12 mouse cellular contexts compared by ENCODE assay signal in genomic region chr10:52877263-52878021, GRCm38 (mm10).
DNase-seq lines count a peak whose midpoint lies in the region; ATAC-seq and TF ChIP-seq lines count a peak whose summit lies in the region.
"Had no signal": no experiment of that assay in that cellular context is flagged by ENCODE, and none has a peak within 500 bp of the region (broad histone marks: within the 10 kb centered on the region; RNA-seq: fewer than 3 reads in every experiment).

No protein-coding gene starts in this region.

- POLR2A ChIA-PET in Patski (lab: Charles Lee) = interaction anchor here (0.5 kb wide), 1 partner anchor 89 kb away, joined by 3 read pairs; no protein-coding TSS in a partner anchor

- no peaks in the 10 kb centered on the region for H3K36me3 ChIP-seq in forebrain, embryonic 10.5 days (replicated peaks)
- H3K36me3 ChIP-seq in hindbrain, embryonic 14.5 days (replicated peaks; ENCODE audit: control insufficient read depth, insufficient read depth) = no peaks in the 10 kb centered on the region
- no peaks in the 10 kb centered on the region for H3K36me3 ChIP-seq in midbrain, postnatal 0 days (ENCODE audit: insufficient read depth, low read length)
- H3K36me3 ChIP-seq in liver, postnatal 0 days (replicated peaks; ENCODE audit: insufficient read depth, low read length) = no peaks in the 10 kb centered on the region

- in situ Hi-C loops in Patski (cut with MboI; ENCODE audit: low pct_unique_long_range_greater_than_20kb) = no loop called here

- 40% methylated on average over 6 of the region's 6 CpGs for WGBS in forebrain, embryonic 10.5 days
- WGBS in hindbrain, embryonic 14.5 days = 18% methylated on average over 6 of the region's 6 CpGs
- WGBS in midbrain, postnatal 0 days = 26% methylated on average over 6 of the region's 6 CpGs
- 60% methylated on average over 6 of the region's 6 CpGs for WGBS in liver, postnatal 0 days (ENCODE audit: insufficient replicate concordance)

- CTCF ChIA-PET in Patski (lab: Charles Lee) = interaction anchor here (1.5 kb wide), 1 partner anchor 8 kb away, joined by 4 read pairs; no protein-coding TSS in a partner anchor

- no peaks in the 10 kb centered on the region for H3K9me3 ChIP-seq in forebrain, embryonic 10.5 days
- no peaks in the 10 kb centered on the region for H3K9me3 ChIP-seq in hindbrain, embryonic 14.5 days (ENCODE audit: control insufficient read depth, low read length)
- H3K9me3 ChIP-seq in midbrain, postnatal 0 days (ENCODE audit: low read length) = no peaks in the 10 kb centered on the region
- H3K9me3 ChIP-seq in liver, postnatal 0 days (ENCODE audit: low read length) = no peaks in the 10 kb centered on the region

- H3K4me2 ChIP-seq in hindbrain, embryonic 14.5 days (replicated peaks) = no peak overlapping the region
- H3K4me2 ChIP-seq in midbrain, postnatal 0 days (ENCODE audit: low read depth, low read length, poor library complexity, severe bottlenecking) = no peak overlapping the region
- H3K4me2 ChIP-seq in liver, postnatal 0 days (ENCODE audit: low read depth, low read length) = no peak overlapping the region

- peaks cover 46% of the 10 kb centered on the region for H3K4me1 ChIP-seq in forebrain, embryonic 10.5 days
- peaks cover 15% of the 10 kb centered on the region for H3K4me1 ChIP-seq in hindbrain, embryonic 14.5 days (replicated peaks; ENCODE audit: control insufficient read depth, insufficient read depth, low read length)
- no peaks in the 10 kb centered on the region; the same call in 1 of the 2 replicates for H3K4me1 ChIP-seq in midbrain, postnatal 0 days (ENCODE audit: insufficient read depth, low read length)
- no peaks in the 10 kb centered on the region for H3K4me1 ChIP-seq in liver, postnatal 0 days (ENCODE audit: insufficient read depth)

- peak overlapping the region; percentile 81 for H3K27ac ChIP-seq in forebrain, embryonic 10.5 days
- 0 out of 2 replicates have a peak overlapping the region, but pooled peaks have one; percentile 16 for H3K27ac ChIP-seq in hindbrain, embryonic 14.5 days
- no peak overlapping the region for H3K27ac ChIP-seq in midbrain, postnatal 0 days (ENCODE audit: low read depth, low read length)
- no peak overlapping the region for H3K27ac ChIP-seq in liver, postnatal 0 days (ENCODE audit: low read depth)
- H3K27ac ChIP-seq: heart, adult 2 months had no signal

- no peak for TF ChIP-seq EP300 in liver, postnatal 0 days (IDR thresholded peaks at IDR 0.05; ENCODE audit: low read depth)

- peak; percentile 57 for ATAC-seq in Patski
- peak; percentile 46; the same call in 1 of the 2 replicates for ATAC-seq in hindbrain, embryonic 14.5 days (ENCODE audit: low FRiP score)
- peak; percentile 39; the same call in 1 of the 2 replicates for ATAC-seq in midbrain, postnatal 0 days (ENCODE audit: low FRiP score)
- ATAC-seq in liver, postnatal 0 days = no peak

- no peak overlapping the region for H3K4me3 ChIP-seq in forebrain, embryonic 10.5 days
- no peak overlapping the region for H3K4me3 ChIP-seq in hindbrain, embryonic 14.5 days (replicated peaks; ENCODE audit: low read length)
- H3K4me3 ChIP-seq in midbrain, postnatal 0 days (ENCODE audit: low read depth, low read length) = no peak overlapping the region
- H3K4me3 ChIP-seq in liver, postnatal 0 days (ENCODE audit: low read depth, low read length) = no peak overlapping the region
- H3K4me3 ChIP-seq: heart, adult 2 months had no signal

- no peak for DNase-seq in Patski (ENCODE audit: low read depth, low spot score)
- DNase-seq in forebrain, embryonic 10.5 days (ENCODE audit: extremely low spot score, low spot score) = no peak
- no peak for DNase-seq in hindbrain, embryonic 14.5 days (ENCODE audit: low spot score)
- no peak for DNase-seq in midbrain, postnatal 0 days (ENCODE audit: low spot score)
- DNase-seq in liver, postnatal 0 days = no peak
- DNase-seq in heart, adult 11 months = no peak
- DNase-seq in thymus, postnatal 36 days = no peak
- no peak for DNase-seq in kidney, adult 18-20 months
- DNase-seq: adrenal gland, postnatal 14 days; heart, adult 2 months; heart, postnatal 14 days; kidney, adult 2 months had no signal

- no peaks in the 10 kb centered on the region for H3K27me3 ChIP-seq in Patski
- H3K27me3 ChIP-seq in forebrain, embryonic 10.5 days (ENCODE audit: poor library complexity, severe bottlenecking) = no peaks in the 10 kb centered on the region
- no peaks in the 10 kb centered on the region for H3K27me3 ChIP-seq in hindbrain, embryonic 14.5 days (ENCODE audit: control insufficient read depth, insufficient read depth, low read length)
- no peaks in the 10 kb centered on the region for H3K27me3 ChIP-seq in midbrain, postnatal 0 days (ENCODE audit: insufficient read depth, low read length)
- no peaks in the 10 kb centered on the region for H3K27me3 ChIP-seq in liver, postnatal 0 days (ENCODE audit: insufficient read depth, low read length)

- TF ChIP-seq CTCF in Patski (IDR thresholded peaks at IDR 0.05) = no peak
- TF ChIP-seq CTCF in midbrain, postnatal 0 days (IDR thresholded peaks at IDR 0.05) = no peak
- no peak for TF ChIP-seq CTCF in liver, postnatal 0 days (IDR thresholded peaks at IDR 0.05; ENCODE audit: low read depth)

- no peak overlapping the region for H3K9ac ChIP-seq in hindbrain, embryonic 14.5 days
- H3K9ac ChIP-seq in midbrain, postnatal 0 days (replicated peaks; ENCODE audit: low read length, poor library complexity, severe bottlenecking) = no peak overlapping the region
- no peak overlapping the region for H3K9ac ChIP-seq in liver, postnatal 0 days (replicated peaks)

Comparison
In these comparisons a context has a peak if more than half of its experiments do, and no peak if none do; other contexts are left out.
1. H3K27ac ChIP-seq: peak in forebrain, embryonic 10.5 days (single experiment) and hindbrain, embryonic 14.5 days (single experiment); none in midbrain, postnatal 0 days (single experiment) and liver, postnatal 0 days (single experiment).